Mouse (Mus musculus): ENCODE measurements around the gene Carnmt1. TPM values are rescaled to one million over a fixed set of nuclear protein-coding genes. Genes with fewer than 3 reads are reported as not detected.
A peak's percentile ranks its signal among the peaks of the same experiment; 100 is the strongest.

Gene Carnmt1
- polyA plus RNA-seq, 1 experiment: 3.1 TPM

GRCm38 (mm10) chr19:18632231-18633185 is 38.1 kb upstream of the Carnmt1 start:
- TF ChIP-seq POLR2A (IDR thresholded peaks at IDR 0.05; ENCODE audit: low read depth, low read length) (no peak), CTCF (IDR thresholded peaks at IDR 0.05; ENCODE audit: extremely low read depth, insufficient read depth, insufficient read length, insufficient replicate concordance) (no peak)
- no peaks in the 10 kb centered on the region for H3K36me3 ChIP-seq (ENCODE audit: control insufficient read depth, insufficient read depth, low read length)
- no peak for DNase-seq (ENCODE audit: low read depth in 1 of 2, low spot score in 2 of 2)
- no peak overlapping the region for H3K27ac ChIP-seq (ENCODE audit: insufficient read depth, low read length)
- H3K27me3 ChIP-seq (ENCODE audit: control insufficient read depth, insufficient read depth, low read length): no peaks in the 10 kb centered on the region
- H3K4me3 ChIP-seq (ENCODE audit: extremely low read depth, insufficient read depth, insufficient read length): peak overlapping the region; percentile 70
- 56% methylated on average over 13 of the region's 13 CpGs for WGBS
- H3K4me1 ChIP-seq (ENCODE audit: control insufficient read depth, insufficient read depth, insufficient read length): peaks cover 7% of the 10 kb centered on the region; the same call in 1 of the 2 replicates

- H3K27me3 ChIP-seq (ENCODE audit: control insufficient read depth, insufficient read depth, low read length): no peaks in the 10 kb centered on the region
- no peak overlapping the region for H3K27ac ChIP-seq (ENCODE audit: insufficient read depth, low read length)
- 92% methylated on average over 5 of the region's 5 CpGs for WGBS
- H3K4me3 ChIP-seq (ENCODE audit: extremely low read depth, insufficient read depth, insufficient read length): no peak overlapping the region
- H3K36me3 ChIP-seq (ENCODE audit: control insufficient read depth, insufficient read depth, low read length): peaks cover 5% of the 10 kb centered on the region
- no peak for DNase-seq (ENCODE audit: low read depth in 1 of 2, low spot score in 2 of 2)
- peaks cover 3% of the 10 kb centered on the region; the same call in 1 of the 2 replicates for H3K4me1 ChIP-seq (ENCODE audit: control insufficient read depth, insufficient read depth, insufficient read length)
- TF ChIP-seq CTCF (IDR thresholded peaks at IDR 0.05; ENCODE audit: extremely low read depth, insufficient read depth, insufficient read length, insufficient replicate concordance): no peak
- no peak for TF ChIP-seq POLR2A (IDR thresholded peaks at IDR 0.05; ENCODE audit: low read depth, low read length)
Measured at GRCm38 (mm10) chr19:18637954-18638353, 32.6 kb upstream of the Carnmt1 start.

DNA sequence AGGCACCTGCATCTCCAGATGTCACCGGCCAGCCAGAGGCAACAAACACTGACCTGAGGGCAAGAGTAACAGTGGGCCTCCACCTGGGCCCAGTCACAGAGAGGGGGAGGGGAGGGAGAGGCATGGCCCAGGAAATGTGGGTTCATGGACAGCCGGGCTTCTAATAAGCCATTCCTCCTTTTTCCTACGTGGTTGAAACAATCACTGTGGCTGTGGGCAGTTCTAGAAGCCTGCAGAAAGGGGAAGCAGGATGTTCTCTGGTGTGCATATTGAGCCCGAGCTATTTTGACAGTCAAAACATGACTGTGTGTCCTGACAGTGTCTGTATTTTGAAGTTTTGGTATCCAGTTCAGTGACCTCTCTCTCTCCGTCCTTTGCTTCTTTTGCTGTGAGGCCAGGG is 31.6 kb upstream of the Carnmt1 start:
- H3K27ac ChIP-seq (ENCODE audit: insufficient read depth, low read length): peak overlapping the region; percentile 46; the same call in 1 of the 2 replicates
- H3K27me3 ChIP-seq (ENCODE audit: control insufficient read depth, insufficient read depth, low read length): no peaks in the 10 kb centered on the region
- peaks cover 3% of the 10 kb centered on the region; the same call in 1 of the 2 replicates for H3K4me1 ChIP-seq (ENCODE audit: control insufficient read depth, insufficient read depth, insufficient read length)
- WGBS: 28% methylated on average over 5 of the region's 5 CpGs
- H3K36me3 ChIP-seq (ENCODE audit: control insufficient read depth, insufficient read depth, low read length): peaks cover 5% of the 10 kb centered on the region
- TF ChIP-seq CTCF (IDR thresholded peaks at IDR 0.05; ENCODE audit: extremely low read depth, insufficient read depth, insufficient read length, insufficient replicate concordance) (no peak), POLR2A (IDR thresholded peaks at IDR 0.05; ENCODE audit: low read depth, low read length) (no peak)
- DNase-seq (ENCODE audit: low read depth in 1 of 2, low spot score in 2 of 2): peak in 1 of 2 experiments; percentile 28
- H3K4me3 ChIP-seq (ENCODE audit: extremely low read depth, insufficient read depth, insufficient read length): no peak overlapping the region

GRCm38 (mm10) chr19:18639552-18639951 is 31.0 kb upstream of the Carnmt1 start:
- TF ChIP-seq POLR2A (IDR thresholded peaks at IDR 0.05; ENCODE audit: low read depth, low read length) (no peak), CTCF (IDR thresholded peaks at IDR 0.05; ENCODE audit: extremely low read depth, insufficient read depth, insufficient read length, insufficient replicate concordance) (peak; percentile 28; the same call in 1 of the 2 replicates)
- Histone ChIP-seq H3K27ac (ENCODE audit: insufficient read depth, low read length) (no peak overlapping the region), H3K4me1 (ENCODE audit: control insufficient read depth, insufficient read depth, insufficient read length) (peaks cover 3% of the 10 kb centered on the region; the same call in 1 of the 2 replicates), H3K4me3 (ENCODE audit: extremely low read depth, insufficient read depth, insufficient read length) (no peak overlapping the region), H3K27me3 (ENCODE audit: control insufficient read depth, insufficient read depth, low read length) (no peaks in the 10 kb centered on the region), H3K36me3 (ENCODE audit: control insufficient read depth, insufficient read depth, low read length) (peaks cover 6% of the 10 kb centered on the region)
- no peak for DNase-seq (ENCODE audit: low read depth in 1 of 2, low spot score in 2 of 2)
- 56% methylated on average over 2 of the region's 2 CpGs for WGBS

DNA sequence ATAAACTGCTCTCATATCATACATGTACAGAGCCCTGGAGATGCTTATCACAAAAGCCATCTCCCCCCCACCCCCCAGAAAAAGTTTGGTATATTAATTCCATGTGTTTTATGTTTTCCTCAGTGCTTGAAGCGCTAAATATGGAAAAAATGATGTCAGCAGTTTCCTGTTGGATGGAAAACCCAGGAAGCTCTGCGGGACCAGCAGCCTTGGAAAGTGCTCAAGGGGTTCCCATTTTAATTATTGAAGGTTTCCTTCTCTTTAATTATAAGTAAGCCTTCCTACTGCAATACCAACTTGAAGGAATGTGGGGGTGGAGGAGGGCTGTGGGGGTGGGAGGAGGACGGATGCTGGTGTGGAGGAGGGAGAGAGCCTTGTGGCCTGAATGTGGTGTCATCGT is 29.6 kb upstream of the Carnmt1 start:
- Histone ChIP-seq H3K27me3 (ENCODE audit: control insufficient read depth, insufficient read depth, low read length) (no peaks in the 10 kb centered on the region), H3K36me3 (ENCODE audit: control insufficient read depth, insufficient read depth, low read length) (peaks cover 8% of the 10 kb centered on the region), H3K4me1 (ENCODE audit: control insufficient read depth, insufficient read depth, insufficient read length) (peaks cover 3% of the 10 kb centered on the region; the same call in 1 of the 2 replicates), H3K4me3 (ENCODE audit: extremely low read depth, insufficient read depth, insufficient read length) (no peak overlapping the region), H3K27ac (ENCODE audit: insufficient read depth, low read length) (no peak overlapping the region)
- WGBS: 88% methylated on average over 4 of the region's 4 CpGs
- TF ChIP-seq POLR2A (IDR thresholded peaks at IDR 0.05; ENCODE audit: low read depth, low read length) (no peak), CTCF (IDR thresholded peaks at IDR 0.05; ENCODE audit: extremely low read depth, insufficient read depth, insufficient read length, insufficient replicate concordance) (no peak)
- no peak for DNase-seq (ENCODE audit: low read depth in 1 of 2, low spot score in 2 of 2)

DNA sequence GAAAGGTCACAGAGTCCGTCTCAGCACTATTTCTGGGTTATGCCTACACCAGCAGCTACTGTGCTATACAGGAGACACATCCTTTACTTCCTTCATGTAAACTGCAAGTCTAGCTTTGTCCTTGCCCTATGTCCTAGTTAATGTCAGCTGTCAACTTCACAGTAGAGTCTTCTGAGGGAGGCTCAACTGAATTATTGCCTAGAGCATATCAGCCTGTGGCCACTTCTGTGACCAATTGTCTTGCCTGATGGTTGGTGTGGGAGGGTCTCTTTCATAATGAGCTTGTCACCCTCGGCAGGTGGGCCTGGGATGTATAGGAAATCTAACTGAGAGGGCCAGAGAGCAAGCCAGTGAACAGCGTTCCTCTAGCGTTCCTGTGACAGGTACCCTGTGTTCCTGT is 27.2 kb upstream of the Carnmt1 start:
- 91% methylated on average over 4 of the region's 4 CpGs for WGBS
- Histone ChIP-seq H3K36me3 (ENCODE audit: control insufficient read depth, insufficient read depth, low read length) (peaks cover 8% of the 10 kb centered on the region), H3K4me3 (ENCODE audit: extremely low read depth, insufficient read depth, insufficient read length) (no peak overlapping the region), H3K27me3 (ENCODE audit: control insufficient read depth, insufficient read depth, low read length) (no peaks in the 10 kb centered on the region), H3K4me1 (ENCODE audit: control insufficient read depth, insufficient read depth, insufficient read length) (peaks cover 9% of the 10 kb centered on the region; the same call in 1 of the 2 replicates), H3K27ac (ENCODE audit: insufficient read depth, low read length) (no peak overlapping the region)
- no peak for DNase-seq (ENCODE audit: low read depth in 1 of 2, low spot score in 2 of 2)
- TF ChIP-seq CTCF (IDR thresholded peaks at IDR 0.05; ENCODE audit: extremely low read depth, insufficient read depth, insufficient read length, insufficient replicate concordance): no peak
- TF ChIP-seq POLR2A (IDR thresholded peaks at IDR 0.05; ENCODE audit: low read depth, low read length): no peak
